Mouse (Mus musculus) WW6 (cell line): ENCODE data around the gene Gm17654.
"Not testable (repeated sequence)": the region's sequence is repeated elsewhere in the genome, so short reads cannot be mapped to it uniquely, and the experiment has no call there.

ENCODE experiments used
- DNase-seq: peaks from one replicate; pipeline ENCODE4 v3.0.0-alpha.2; 2013; ENCODE audit warnings: low read depth, low spot score

Gene Gm17654

GRCm38 (mm10) chr14:43579046-43579445 is at the start of gene Gm17654:
TSS of gene Gm17654 (minus strand) at chr14:43579146.
- DNase-seq, result not testable (repeated sequence)

- not testable (repeated sequence) for DNase-seq
Observed at GRCm38 (mm10) chr14:43607913-43608312, 29.0 kb upstream of the Gm17654 start, which contains the start of gene Gm10375. TSS of gene Gm10375 (minus strand) at chr14:43608013.

DNA sequence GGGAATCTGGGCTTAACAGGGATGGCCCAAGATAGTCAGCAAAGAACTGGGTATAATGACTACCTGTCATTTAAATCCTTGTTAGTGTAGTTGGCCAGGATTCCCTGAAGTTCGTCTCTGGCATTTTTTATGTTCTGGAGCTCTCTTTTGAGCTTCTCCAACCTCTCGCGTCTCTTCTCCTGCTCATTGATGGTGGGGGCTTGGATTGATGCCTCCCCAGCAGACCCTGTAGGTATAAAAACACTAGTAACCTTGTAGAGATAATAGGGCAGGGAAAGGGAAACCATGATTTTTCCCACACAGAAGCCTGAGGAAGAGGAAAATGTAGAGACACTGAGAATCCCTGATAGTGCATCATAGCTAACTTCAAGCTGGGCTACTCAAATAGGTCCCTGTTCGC is 977 bp downstream of the Gm17654 start:
- not testable (repeated sequence) for DNase-seq

- not testable (repeated sequence) for DNase-seq
Observed at GRCm38 (mm10) chr14:43552271-43552670, 26.7 kb downstream of the Gm17654 start.

- not testable (repeated sequence) for DNase-seq
Observed at GRCm38 (mm10) chr14:43546281-43546680, 32.7 kb downstream of the Gm17654 start.

- not testable (repeated sequence) for DNase-seq
Observed at GRCm38 (mm10) chr14:43543276-43543675, 35.7 kb downstream of the Gm17654 start, which contains the start of gene Gm5799. TSS of gene Gm5799 (plus strand) at chr14:43543576.

- DNase-seq, result not testable (repeated sequence)
Observed at GRCm38 (mm10) chr14:43538144-43538543, 40.8 kb downstream of the Gm17654 start.

DNA sequence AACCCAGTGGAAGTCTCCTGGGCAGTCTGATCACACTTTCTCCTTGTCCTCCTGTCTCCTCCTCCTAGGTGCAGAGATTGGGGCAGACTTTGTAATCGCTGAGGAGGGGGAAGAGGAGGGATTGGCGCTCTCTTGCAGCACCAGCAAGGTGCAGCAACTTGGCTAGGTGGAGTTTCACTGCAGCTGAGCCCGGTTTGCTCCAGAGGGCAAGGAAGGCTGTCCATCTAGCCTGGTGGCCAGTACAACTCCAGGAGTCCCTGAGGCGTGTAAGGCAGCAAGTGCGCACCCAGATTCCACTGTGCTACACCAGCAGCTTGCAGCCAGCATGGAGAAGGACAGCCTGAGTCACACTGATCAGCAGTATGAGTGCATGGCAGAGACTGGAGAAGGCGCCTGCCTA is 46.6 kb downstream of the Gm17654 start:
- peak; percentile 3 for DNase-seq

DNA sequence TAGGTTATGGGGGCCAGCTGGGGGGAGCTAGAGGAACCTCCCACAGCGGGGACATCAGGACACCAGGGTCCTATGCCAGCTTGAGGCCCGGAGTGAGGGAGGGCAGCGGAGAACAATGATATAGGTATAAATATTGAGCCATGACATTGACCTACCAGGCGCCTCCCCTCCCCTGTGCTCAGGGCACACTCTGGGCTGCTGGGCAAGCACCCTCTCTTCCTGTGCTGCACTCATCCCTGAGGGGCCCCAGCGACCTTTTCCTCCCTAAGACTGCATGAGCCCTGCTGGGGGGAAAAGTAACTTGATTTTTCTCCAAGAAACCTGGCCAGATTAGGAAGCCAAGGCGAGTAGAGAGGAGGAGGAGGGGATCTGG is 46.9 kb downstream of the Gm17654 start:
- not testable (repeated sequence) for DNase-seq

DNA sequence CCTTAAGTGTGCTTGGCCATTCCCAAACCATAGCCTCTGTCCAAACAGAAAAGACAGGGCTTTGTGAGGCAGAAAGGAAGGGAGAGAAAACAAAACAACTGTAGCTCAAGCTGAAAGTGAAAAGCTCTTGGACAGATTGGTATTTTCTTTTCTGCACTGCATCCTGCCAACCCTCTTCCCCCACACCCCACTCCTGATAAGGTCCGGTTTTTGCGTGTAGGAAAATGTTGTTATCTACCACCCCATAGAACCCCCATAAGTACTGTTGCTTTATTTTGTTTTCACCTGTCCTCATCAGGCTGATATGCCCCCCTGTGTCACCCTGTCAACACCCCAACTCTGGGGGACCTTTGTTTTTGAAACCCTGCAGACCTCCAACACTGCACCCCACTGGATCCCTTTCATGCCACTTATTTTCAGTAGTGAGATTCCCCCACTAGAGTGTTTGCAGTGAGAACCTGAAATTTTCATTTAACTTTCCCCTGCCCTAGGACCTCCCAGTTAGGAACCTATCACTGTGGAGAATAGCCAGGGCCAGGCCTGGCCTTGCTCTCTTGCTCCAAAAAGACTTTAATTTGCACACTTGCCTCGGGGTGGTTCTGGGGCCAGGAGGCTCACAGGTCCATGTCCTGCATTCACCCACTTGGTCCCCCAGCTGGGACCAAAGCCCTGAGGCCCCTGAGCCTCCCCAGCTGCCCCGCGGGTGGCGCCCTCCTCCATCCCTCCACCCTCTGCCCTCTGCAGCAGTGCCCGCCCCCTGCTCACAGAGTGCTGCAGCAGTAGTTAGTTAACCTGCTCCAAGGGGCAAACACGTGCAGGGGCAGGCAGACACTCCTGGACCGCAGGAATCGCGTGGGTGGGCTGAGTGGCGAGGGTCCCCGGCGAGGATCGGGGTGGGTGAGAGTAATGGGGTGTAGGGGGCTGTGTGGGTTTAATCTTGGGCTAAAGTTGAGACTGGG is 47.6 kb downstream of the Gm17654 start:
- DNase-seq, result peak; percentile 0
